Mouse (Mus musculus): Measurements from ENCODE around the gene Scaper. TPM values are rescaled to one million over a fixed set of nuclear protein-coding genes. Genes with fewer than 3 reads are reported as not detected.

The Scaper gene
- polyA plus RNA-seq, 1 experiment from 2014 or later = 20.4 TPM

GRCm38 (mm10) chr9:55878066-55878465 lies 59.9 kb downstream of the Scaper start:
- H3K4me3 ChIP-seq = no peak overlapping the region
- no peaks in the 10 kb centered on the region for H3K9me3 ChIP-seq
- no peak for ATAC-seq (ENCODE audit: low FRiP score, low read depth)
- no peaks in the 10 kb centered on the region for H3K27me3 ChIP-seq (replicated peaks)
- H3K4me2 ChIP-seq (replicated peaks) = no peak overlapping the region
- H3K36me3 ChIP-seq = no peaks in the 10 kb centered on the region
- 92% methylated on average over 1 of the region's 1 CpGs for WGBS
- no peak overlapping the region for H3K27ac ChIP-seq
- no peaks in the 10 kb centered on the region for H3K4me1 ChIP-seq
- H3K9ac ChIP-seq = no peak overlapping the region

GRCm38 (mm10) chr9:55789442-55789841 lies 148.5 kb downstream of the Scaper start:
- Histone ChIP-seq H3K4me1 (no peaks in the 10 kb centered on the region), H3K4me3 (no peak overlapping the region), H3K9me3 (no peaks in the 10 kb centered on the region), H3K27me3 (replicated peaks) (no peaks in the 10 kb centered on the region), H3K4me2 (replicated peaks) (no peak overlapping the region), H3K9ac (no peak overlapping the region), H3K27ac (no peak overlapping the region), H3K36me3 (no peaks in the 10 kb centered on the region)
- ATAC-seq (ENCODE audit: low FRiP score, low read depth) = no peak
- WGBS = 83% methylated on average over 8 of the region's 8 CpGs

- Histone ChIP-seq H3K4me3 (no peak overlapping the region), H3K9me3 (no peaks in the 10 kb centered on the region), H3K9ac (no peak overlapping the region), H3K27ac (no peak overlapping the region), H3K27me3 (replicated peaks) (no peaks in the 10 kb centered on the region), H3K36me3 (no peaks in the 10 kb centered on the region), H3K4me1 (no peaks in the 10 kb centered on the region), H3K4me2 (replicated peaks) (no peak overlapping the region)
- ATAC-seq (ENCODE audit: low FRiP score, low read depth) = no peak
- 88% methylated on average over 4 of the region's 4 CpGs for WGBS
These were observed 225.9 kb downstream of the Scaper start for GRCm38 (mm10) chr9:55712016-55712415.

GRCm38 (mm10) chr9:55710553-55710952 lies 227.4 kb downstream of the Scaper start:
- Histone ChIP-seq H3K9ac (no peak overlapping the region), H3K4me3 (no peak overlapping the region), H3K4me2 (replicated peaks) (no peak overlapping the region), H3K36me3 (no peaks in the 10 kb centered on the region), H3K9me3 (no peaks in the 10 kb centered on the region), H3K27ac (no peak overlapping the region), H3K4me1 (no peaks in the 10 kb centered on the region), H3K27me3 (replicated peaks) (no peaks in the 10 kb centered on the region)
- ATAC-seq (ENCODE audit: low FRiP score, low read depth) = no peak
- WGBS = 87% methylated on average over 5 of the region's 5 CpGs

- no peak overlapping the region for H3K4me3 ChIP-seq
- ATAC-seq (ENCODE audit: low FRiP score, low read depth) = no peak
- no peak overlapping the region for H3K4me2 ChIP-seq (replicated peaks)
- no peaks in the 10 kb centered on the region for H3K36me3 ChIP-seq
- no peak overlapping the region for H3K9ac ChIP-seq
- no peaks in the 10 kb centered on the region for H3K9me3 ChIP-seq
- no peak overlapping the region for H3K27ac ChIP-seq
- 68% methylated on average over 3 of the region's 3 CpGs for WGBS
- H3K27me3 ChIP-seq (replicated peaks) = no peaks in the 10 kb centered on the region
- H3K4me1 ChIP-seq = no peaks in the 10 kb centered on the region
These were observed 231.3 kb downstream of the Scaper start for GRCm38 (mm10) chr9:55706603-55707002.

GRCm38 (mm10) chr9:55695307-55695706 lies 242.6 kb downstream of the Scaper start:
- WGBS = 49% methylated on average over 1 of the region's 1 CpGs
- Histone ChIP-seq H3K36me3 (no peaks in the 10 kb centered on the region), H3K27ac (no peak overlapping the region), H3K9me3 (no peaks in the 10 kb centered on the region), H3K4me2 (replicated peaks) (no peak overlapping the region), H3K4me3 (no peak overlapping the region), H3K9ac (no peak overlapping the region), H3K27me3 (replicated peaks) (no peaks in the 10 kb centered on the region), H3K4me1 (no peaks in the 10 kb centered on the region)
- ATAC-seq (ENCODE audit: low FRiP score, low read depth) = no peak

- Histone ChIP-seq H3K4me1 (no peaks in the 10 kb centered on the region), H3K9me3 (no peaks in the 10 kb centered on the region), H3K9ac (no peak overlapping the region), H3K36me3 (no peaks in the 10 kb centered on the region), H3K4me3 (no peak overlapping the region), H3K4me2 (replicated peaks) (no peak overlapping the region), H3K27ac (no peak overlapping the region), H3K27me3 (replicated peaks) (no peaks in the 10 kb centered on the region)
- no peak for ATAC-seq (ENCODE audit: low FRiP score, low read depth)
These were observed 260.8 kb downstream of the Scaper start for GRCm38 (mm10) chr9:55677099-55677498.

- Histone ChIP-seq H3K9ac (no peak overlapping the region), H3K27ac (no peak overlapping the region), H3K9me3 (no peaks in the 10 kb centered on the region), H3K4me2 (replicated peaks) (no peak overlapping the region), H3K4me1 (no peaks in the 10 kb centered on the region), H3K36me3 (no peaks in the 10 kb centered on the region), H3K4me3 (no peak overlapping the region), H3K27me3 (replicated peaks) (no peaks in the 10 kb centered on the region)
- 90% methylated on average over 2 of the region's 2 CpGs for WGBS
- ATAC-seq (ENCODE audit: low FRiP score, low read depth) = no peak
These were observed 291.5 kb downstream of the Scaper start for GRCm38 (mm10) chr9:55646444-55646843.

GRCm38 (mm10) chr9:55626990-55627389 lies 310.9 kb downstream of the Scaper start:
- Histone ChIP-seq H3K27me3 (replicated peaks) (no peaks in the 10 kb centered on the region), H3K4me3 (no peak overlapping the region), H3K4me2 (replicated peaks) (no peak overlapping the region), H3K27ac (no peak overlapping the region), H3K36me3 (no peaks in the 10 kb centered on the region), H3K9me3 (no peaks in the 10 kb centered on the region), H3K4me1 (no peaks in the 10 kb centered on the region), H3K9ac (no peak overlapping the region)
- ATAC-seq (ENCODE audit: low FRiP score, low read depth) = no peak
- WGBS = 80% methylated on average over 5 of the region's 5 CpGs

- H3K36me3 ChIP-seq = no peaks in the 10 kb centered on the region
- ATAC-seq (ENCODE audit: low FRiP score, low read depth) = no peak
- no peaks in the 10 kb centered on the region for H3K9me3 ChIP-seq
- H3K4me3 ChIP-seq = no peak overlapping the region
- H3K27me3 ChIP-seq (replicated peaks) = peaks cover 5% of the 10 kb centered on the region; the same call in 1 of the 2 replicates
- 91% methylated on average over 3 of the region's 3 CpGs for WGBS
- H3K4me1 ChIP-seq = no peaks in the 10 kb centered on the region
- no peak overlapping the region for H3K4me2 ChIP-seq (replicated peaks)
- H3K9ac ChIP-seq = no peak overlapping the region
- H3K27ac ChIP-seq = no peak overlapping the region
These were observed 323.2 kb downstream of the Scaper start for GRCm38 (mm10) chr9:55614711-55615110.

- no peaks in the 10 kb centered on the region for H3K4me1 ChIP-seq
- no peaks in the 10 kb centered on the region for H3K36me3 ChIP-seq
- H3K9me3 ChIP-seq = no peaks in the 10 kb centered on the region
- no peak overlapping the region for H3K9ac ChIP-seq
- no peak for ATAC-seq (ENCODE audit: low FRiP score, low read depth)
- H3K4me2 ChIP-seq (replicated peaks) = no peak overlapping the region
- peaks cover 5% of the 10 kb centered on the region; the same call in 1 of the 2 replicates for H3K27me3 ChIP-seq (replicated peaks)
- no peak overlapping the region for H3K4me3 ChIP-seq
- H3K27ac ChIP-seq = no peak overlapping the region
- WGBS = 75% methylated on average over 4 of the region's 4 CpGs
These were observed 328.2 kb downstream of the Scaper start for GRCm38 (mm10) chr9:55609751-55610150.

- peaks cover 5% of the 10 kb centered on the region; the same call in 1 of the 2 replicates for H3K27me3 ChIP-seq (replicated peaks)
- 11% methylated on average over 7 of the region's 7 CpGs for WGBS
- no peak overlapping the region for H3K4me3 ChIP-seq
- no peak overlapping the region for H3K27ac ChIP-seq
- ATAC-seq (ENCODE audit: low FRiP score, low read depth) = no peak
- no peak overlapping the region for H3K4me2 ChIP-seq (replicated peaks)
- H3K36me3 ChIP-seq = no peaks in the 10 kb centered on the region
- no peaks in the 10 kb centered on the region for H3K9me3 ChIP-seq
- H3K9ac ChIP-seq = no peak overlapping the region
- H3K4me1 ChIP-seq = no peaks in the 10 kb centered on the region
These were observed 329.0 kb downstream of the Scaper start for GRCm38 (mm10) chr9:55608701-55609531.

- Histone ChIP-seq H3K9me3 (no peaks in the 10 kb centered on the region), H3K4me2 (replicated peaks) (no peak overlapping the region), H3K9ac (no peak overlapping the region), H3K4me1 (no peaks in the 10 kb centered on the region), H3K27me3 (replicated peaks) (no peaks in the 10 kb centered on the region), H3K27ac (no peak overlapping the region), H3K4me3 (no peak overlapping the region), H3K36me3 (no peaks in the 10 kb centered on the region)
- ATAC-seq (ENCODE audit: low FRiP score, low read depth) = no peak
These were observed 339.3 kb downstream of the Scaper start for GRCm38 (mm10) chr9:55598594-55598993.
